Mouse (Mus musculus) CD4-positive, CD25-positive, alpha-beta regulatory T cell, adult 4 months (primary cell): ENCODE data around the gene Olfr1306. TPM values are rescaled to one million over a fixed set of nuclear protein-coding genes. Genes with fewer than 3 reads are reported as not detected.

Experiments used
- ATAC-seq: one replicate; pipeline ENCODE4 v1.8.0; 2017
- polyA plus RNA-seq, 2 experiments: library from polyadenylated mRNA; unstranded; fragments of 100-300 nt; shearing (Covaris generic); gene quantifications; one replicate each; pipeline ENCODE4 v1.2.1; 2017

Gene Olfr1306
- polyA plus RNA-seq, result not detected

DNA sequence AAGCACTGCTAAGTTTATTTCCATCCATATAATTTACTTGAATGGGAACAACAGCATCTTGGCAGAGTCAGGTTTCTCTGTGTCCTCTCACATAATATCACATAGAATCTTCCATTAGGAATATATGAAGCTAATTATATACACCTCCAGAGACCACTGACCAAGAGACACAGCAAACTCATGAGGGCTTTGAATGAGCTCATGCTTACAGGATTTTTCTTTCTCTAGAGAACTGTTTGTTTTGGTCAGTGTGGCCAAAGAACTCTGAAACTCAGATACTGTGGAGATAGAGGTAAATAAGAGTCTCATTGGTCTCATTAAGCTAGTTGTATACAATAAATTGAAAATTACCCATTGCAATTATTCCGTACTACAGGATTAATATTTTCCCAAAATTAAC is at the start of gene Olfr1306:
Gene Olfr1306 (minus strand): TSS at position 101 of the 400 bp plus-strand sequence.
- ATAC-seq, result no peak

DNA sequence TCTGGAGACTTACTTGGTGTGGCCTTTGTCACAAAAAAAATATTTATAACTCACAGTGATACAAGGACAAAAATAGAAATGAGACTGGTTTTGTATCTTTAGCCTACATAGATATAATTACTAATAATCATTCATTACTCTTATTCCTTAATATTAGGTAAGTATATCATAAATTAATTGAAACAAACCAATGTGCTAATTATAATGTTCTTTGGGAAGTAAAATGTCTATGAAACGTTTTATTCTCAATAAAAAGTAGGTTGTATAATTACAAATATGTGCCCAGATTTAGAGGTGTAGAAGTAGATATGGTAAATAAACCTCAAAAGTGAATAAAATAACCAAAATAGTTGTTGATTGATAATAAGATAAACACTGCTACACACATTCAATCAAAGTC is 48.8 kb upstream of the Olfr1306 start, which contains the start of gene Olfr1308:
Gene Olfr1308 (minus strand): TSS at position 101 of the 400 bp plus-strand sequence.
- ATAC-seq, result no peak

DNA sequence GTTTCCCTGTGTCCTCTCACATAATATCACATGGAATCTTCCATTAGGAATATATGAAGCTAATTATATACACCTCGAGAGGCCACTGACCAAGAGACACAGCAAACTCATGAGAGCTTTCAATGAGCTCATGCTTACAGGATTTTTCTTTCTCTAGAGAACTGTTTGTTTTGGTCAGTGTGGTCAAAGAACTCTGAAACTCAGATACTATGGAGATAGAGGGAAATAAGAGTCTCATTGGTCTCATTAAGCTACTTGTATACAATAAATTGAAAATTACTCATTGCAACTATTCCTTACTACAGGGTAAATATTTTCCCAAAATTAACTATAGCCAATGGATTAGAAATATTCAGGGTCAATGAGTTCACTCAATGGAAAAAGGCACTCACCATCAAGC is 33.3 kb upstream of the Olfr1306 start, which contains the start of gene Olfr1307:
Gene Olfr1307 (minus strand): TSS at position 101 of the 400 bp plus-strand sequence.
- ATAC-seq, result no peak

DNA sequence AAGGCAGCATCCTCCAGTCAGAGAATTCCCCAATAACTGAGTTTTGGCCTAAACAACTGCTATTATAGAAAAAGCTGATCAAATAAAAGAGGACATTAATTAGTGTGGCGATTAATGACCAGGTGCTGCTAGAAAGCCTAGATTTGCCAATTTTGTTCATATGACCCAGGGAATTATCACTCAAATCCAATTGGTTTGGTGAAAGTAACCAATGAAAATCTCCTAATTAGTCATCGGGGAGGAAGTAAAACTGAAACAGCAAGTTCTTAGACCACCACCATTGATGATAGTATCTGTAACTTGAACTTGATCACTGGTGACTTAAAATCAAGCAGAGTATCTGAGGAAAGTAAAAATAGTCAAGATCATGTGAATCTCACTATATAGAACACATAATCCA is 39.0 kb downstream of the Olfr1306 start, which contains the start of gene Olfr1305:
Gene Olfr1305 (minus strand): TSS at position 101 of the 400 bp plus-strand sequence.
- no peak for ATAC-seq

Other genes starting within 250 kb of the Olfr1306 start
- gene Olfr1301, start 165.3 kb downstream of the Olfr1306 start, polyA plus RNA-seq, result not detected
- not detected for gene Olfr1302, start 138.8 kb downstream of the Olfr1306 start, polyA plus RNA-seq
- gene Olfr1303, start 95.9 kb downstream of the Olfr1306 start, polyA plus RNA-seq, result not detected
- not detected for gene Olfr1305, start 39.1 kb downstream of the Olfr1306 start, polyA plus RNA-seq
- under 1 TPM; 0.04 to 0.09 TPM for gene Olfr1307, start 33.2 kb upstream of the Olfr1306 start, polyA plus RNA-seq
- not detected for gene Olfr1308, start 48.7 kb upstream of the Olfr1306 start, polyA plus RNA-seq
- not detected for gene Olfr1309, start 74.0 kb upstream of the Olfr1306 start, polyA plus RNA-seq
- gene Olfr1310, start 96.4 kb upstream of the Olfr1306 start, polyA plus RNA-seq, result not detected
- gene Olfr1311, start 108.1 kb upstream of the Olfr1306 start, polyA plus RNA-seq, result not detected
- under 1 TPM in 1 of 2 experiments, not detected in 1; 0.08 TPM for gene Olfr1312, start 134.0 kb upstream of the Olfr1306 start, polyA plus RNA-seq
- gene Olfr1313, start 161.6 kb upstream of the Olfr1306 start, polyA plus RNA-seq, result not detected
- not detected for gene Olfr1314, start 180.5 kb upstream of the Olfr1306 start, polyA plus RNA-seq
- gene Olfr1315-ps1, start 199.2 kb upstream of the Olfr1306 start, polyA plus RNA-seq, result not detected
- not detected for gene Olfr1316, start 218.7 kb upstream of the Olfr1306 start, polyA plus RNA-seq
- gene Olfr1317, start 224.1 kb upstream of the Olfr1306 start, polyA plus RNA-seq, result not detected
- gene Olfr1318, start 237.9 kb upstream of the Olfr1306 start, polyA plus RNA-seq, result not detected